Mouse (Mus musculus) hindbrain, embryonic 11.5 days (tissue): ENCODE measurements around the gene Sp8. TPM values are rescaled to one million over a fixed set of nuclear protein-coding genes. Genes with fewer than 3 reads are reported as not detected.

ENCODE experiments used
- ATAC-seq: fragments of 200-750 bp; cut with Nextera tagmentation; 2 replicates; pipeline ENCODE4 v1.8.0; 2017; ENCODE audit warnings: mild to moderate bottlenecking, moderate TSS enrichment, moderate library complexity; ENCODE audit not compliant: low FRiP score
- DNase-seq: peaks from one replicate; pipeline ENCODE4 v3.0.0-alpha.2; 2015; ENCODE audit warnings: low spot score
- H3K27ac ChIP-seq: fragments of 300-500 bp; sonication (generic); 2 replicates; pipeline ENCODE4 v1.5.1; 2014; ENCODE audit warnings: mild to moderate bottlenecking, low read depth, low read length
- H3K27me3 ChIP-seq: fragments of 300-500 bp; sonication (generic); 2 replicates; pipeline ENCODE4 v1.6.1; 2014; ENCODE audit warnings: mild to moderate bottlenecking, low read length, moderate library complexity, mixed read lengths; ENCODE audit not compliant: control insufficient read depth, insufficient read depth
- H3K36me3 ChIP-seq: fragments of 300-500 bp; sonication (generic); 2 replicates; pipeline ENCODE4 v1.6.1; 2014; ENCODE audit warnings: mild to moderate bottlenecking, low read length, moderate library complexity, mixed read lengths; ENCODE audit not compliant: control insufficient read depth, insufficient read depth
- H3K4me1 ChIP-seq: fragments of 300-500 bp; sonication (generic); replicated peaks from 2 replicates; pipeline ENCODE4 v1.6.1; 2014; ENCODE audit warnings: low read length, mixed read lengths; ENCODE audit not compliant: control insufficient read depth, insufficient read depth
- H3K4me2 ChIP-seq: fragments of 300-500 bp; sonication (generic); replicated peaks from 2 replicates; pipeline ENCODE4 v1.6.1; 2014; ENCODE audit warnings: mild to moderate bottlenecking, low read depth, low read length
- H3K4me3 ChIP-seq: fragments of 300-500 bp; sonication (generic); 2 replicates; pipeline ENCODE4 v1.5.1; 2014; ENCODE audit warnings: low read depth, low read length
- H3K9ac ChIP-seq: fragments of 300-500 bp; sonication (generic); 2 replicates; pipeline ENCODE4 v1.6.1; 2014; ENCODE audit warnings: low read depth, low read length
- H3K9me3 ChIP-seq: fragments of 300-500 bp; sonication (generic); 2 replicates; pipeline ENCODE4 v1.6.1; 2016; ENCODE audit warnings: low read length; ENCODE audit not compliant: control insufficient read depth
- WGBS: fragments of 180-500 bp; shearing (Covaris S2); extraction: QIAGEN DNeasy Blood & Tissue Kit; methylation state at CpG from one replicate; pipeline ENCODE4 v1.1.7; 2014; 5-methylcytosine and 5-hydroxymethylcytosine counted together
- polyA plus RNA-seq: library from polyadenylated mRNA; unstranded; fragments of >200 nt; fragmentation: Nextera tagmentation; extraction: Ambion mirVana; gene quantifications from 2 replicates; pipeline ENCODE4 v1.2.1, GENCODE M21; 2014

Gene Sp8
- polyA plus RNA-seq, 1 experiment from 2014 or later: 10.8 TPM

DNA sequence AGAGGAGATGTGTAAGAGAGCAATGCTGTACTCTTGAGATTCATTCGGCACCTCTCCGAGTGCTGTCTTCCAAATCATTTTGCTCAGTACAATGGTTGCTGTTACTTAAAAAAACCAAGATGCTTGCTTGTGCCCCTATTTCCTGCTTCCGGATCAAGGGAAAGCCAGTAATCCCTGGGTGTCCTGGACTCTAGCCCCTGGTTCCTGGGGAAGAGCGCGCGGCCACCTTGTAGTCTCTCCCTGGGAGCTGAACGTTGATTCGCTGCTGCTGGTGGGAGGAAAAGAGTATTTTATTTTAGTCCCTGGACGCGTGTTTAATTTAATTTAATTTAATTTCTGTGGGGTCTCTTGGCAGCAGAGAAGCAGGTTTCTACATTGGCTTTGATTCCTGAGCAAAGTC, 8.3 kb downstream of the Sp8 start:
- WGBS: 4% methylated on average over 10 of the region's 10 CpGs
- Histone ChIP-seq H3K27ac (peak overlapping the region; percentile 78), H3K27me3 (peaks cover 32% of the 10 kb centered on the region), H3K9me3 (no peaks in the 10 kb centered on the region), H3K9ac (peak overlapping the region; percentile 52), H3K4me1 (peaks cover 2% of the 10 kb centered on the region; the same call in 1 of the 2 replicates), H3K4me2 (peak overlapping the region; percentile 41), H3K4me3 (peak overlapping the region; percentile 41), H3K36me3 (no peaks in the 10 kb centered on the region)
- peak; percentile 56 for DNase-seq
- no peak for ATAC-seq

DNA sequence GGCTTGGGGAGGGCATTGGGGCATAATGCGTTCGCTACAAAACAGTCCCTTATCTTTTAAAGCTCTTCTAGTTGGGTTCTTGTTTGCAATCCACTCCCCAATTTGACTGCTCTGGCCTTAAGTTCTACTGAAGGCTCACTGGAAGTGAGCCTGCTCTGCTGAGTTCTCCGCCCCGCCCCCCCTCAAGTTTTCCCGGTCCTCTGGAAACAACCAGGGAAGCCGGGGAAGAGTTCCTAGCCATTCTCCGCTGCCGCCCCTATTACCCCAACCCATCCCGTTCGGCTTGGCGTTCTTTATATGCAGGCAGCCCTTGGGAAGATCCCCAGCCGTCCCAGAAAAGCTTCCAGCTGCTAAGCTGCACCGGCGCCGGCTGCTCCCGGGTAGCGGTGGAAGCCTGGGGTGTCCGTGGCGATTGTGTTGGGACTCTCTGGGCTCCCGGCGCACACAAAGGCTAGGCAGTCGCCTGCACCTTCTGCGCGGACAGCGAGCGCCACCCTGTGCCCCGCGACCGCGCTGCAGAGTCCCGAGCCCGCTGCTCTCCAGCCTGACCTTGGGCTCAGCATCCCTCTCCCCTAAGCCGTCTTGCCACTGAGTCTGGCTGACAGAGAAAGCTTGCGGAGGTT, 8.8 kb downstream of the Sp8 start:
- peak overlapping the region; percentile 78 for H3K27ac ChIP-seq
- H3K27me3 ChIP-seq: peaks cover 26% of the 10 kb centered on the region
- under 1% methylated on average over 34 of the region's 34 CpGs for WGBS
- peak overlapping the region; percentile 41 for H3K4me2 ChIP-seq
- ATAC-seq: peak; percentile 97
- DNase-seq: peak; percentile 91
- peak overlapping the region; percentile 52 for H3K9ac ChIP-seq
- H3K4me3 ChIP-seq: peak overlapping the region; percentile 41
- no peaks in the 10 kb centered on the region for H3K9me3 ChIP-seq
- H3K36me3 ChIP-seq: no peaks in the 10 kb centered on the region
- H3K4me1 ChIP-seq: peaks cover 2% of the 10 kb centered on the region; the same call in 1 of the 2 replicates

DNA sequence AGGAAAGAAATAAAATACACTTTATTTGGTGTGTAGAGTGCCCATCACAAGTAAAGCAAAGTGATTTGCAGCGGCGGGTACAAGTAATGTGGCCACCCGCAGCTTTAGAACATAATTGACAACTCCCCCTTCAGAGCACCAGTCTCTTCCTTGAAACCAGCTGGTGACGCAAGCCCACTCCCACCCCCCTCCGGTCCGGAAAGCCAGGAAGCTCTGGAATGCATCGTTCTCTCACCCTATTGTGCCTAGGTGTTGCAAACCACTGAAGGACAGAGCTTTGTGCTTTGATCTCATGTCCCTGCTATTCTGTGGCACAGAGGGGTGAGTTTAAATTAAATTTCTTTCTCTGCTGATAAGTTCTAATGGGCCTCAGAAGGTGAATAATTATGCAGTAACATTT, 10.0 kb downstream of the Sp8 start:
- ATAC-seq (no peak), DNase-seq (peak; percentile 39)
- Histone ChIP-seq H3K27ac (no peak overlapping the region), H3K4me3 (no peak overlapping the region), H3K9ac (no peak overlapping the region), H3K27me3 (peaks cover 22% of the 10 kb centered on the region), H3K9me3 (no peaks in the 10 kb centered on the region), H3K4me2 (no peak overlapping the region), H3K4me1 (peaks cover 2% of the 10 kb centered on the region; the same call in 1 of the 2 replicates), H3K36me3 (no peaks in the 10 kb centered on the region)
- WGBS: 3% methylated on average over 7 of the region's 7 CpGs

- H3K27me3 ChIP-seq: no peaks in the 10 kb centered on the region
- no peak overlapping the region for H3K9ac ChIP-seq
- DNase-seq (no peak), ATAC-seq (no peak)
- WGBS: 85% methylated on average over 8 of the region's 8 CpGs
- no peak overlapping the region for H3K27ac ChIP-seq
- H3K4me2 ChIP-seq: no peak overlapping the region
- no peaks in the 10 kb centered on the region for H3K4me1 ChIP-seq
- no peaks in the 10 kb centered on the region for H3K9me3 ChIP-seq
- H3K4me3 ChIP-seq: no peak overlapping the region
- no peaks in the 10 kb centered on the region for H3K36me3 ChIP-seq
Measured at GRCm38 (mm10) chr12:118872673-118873072, 26.5 kb downstream of the Sp8 start.

DNA sequence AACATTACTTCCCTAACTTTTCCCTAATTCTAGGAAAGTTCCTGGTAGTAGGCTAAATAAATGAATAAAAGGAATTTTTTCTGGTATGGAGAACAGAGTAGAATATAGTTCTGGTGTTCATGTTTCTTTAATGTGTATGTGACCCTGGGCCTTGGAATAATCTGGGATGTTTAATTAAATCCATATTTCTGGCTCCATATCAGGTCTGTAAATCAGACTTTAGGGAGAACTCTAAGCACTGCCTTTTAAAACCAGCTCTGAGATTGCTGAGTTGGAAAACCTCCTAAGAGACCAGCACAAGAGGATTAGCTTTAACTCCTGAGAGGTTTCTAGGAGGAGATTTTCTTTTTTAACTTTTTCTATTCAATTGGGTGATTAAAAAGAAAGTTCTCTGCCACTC, 36.7 kb downstream of the Sp8 start:
- DNase-seq (no peak), ATAC-seq (no peak)

DNA sequence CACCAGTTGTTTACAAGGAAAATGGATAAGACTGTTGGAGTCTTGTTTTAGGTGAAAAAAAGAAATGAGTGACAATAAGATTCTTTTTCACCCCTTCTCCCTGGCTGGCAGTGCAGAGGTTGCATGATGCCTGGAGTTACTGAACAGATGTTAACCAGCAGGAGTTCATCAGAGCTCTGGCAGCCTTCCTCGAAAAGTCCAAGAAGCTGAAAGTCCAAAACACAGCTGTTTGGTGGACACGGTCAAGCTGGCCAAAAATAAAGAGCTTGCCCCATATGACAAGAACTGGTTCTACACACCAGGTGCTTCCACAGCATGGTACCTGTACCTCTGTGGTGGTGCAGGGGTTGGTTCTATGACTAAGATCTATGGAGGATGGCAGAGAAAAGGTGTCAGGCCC, 41.8 kb downstream of the Sp8 start:
- Histone ChIP-seq H3K4me1 (no peaks in the 10 kb centered on the region), H3K4me2 (no peak overlapping the region), H3K27ac (no peak overlapping the region), H3K36me3 (no peaks in the 10 kb centered on the region), H3K9ac (no peak overlapping the region), H3K9me3 (no peaks in the 10 kb centered on the region), H3K27me3 (no peaks in the 10 kb centered on the region), H3K4me3 (no peak overlapping the region)
- WGBS: 66% methylated on average over 2 of the region's 2 CpGs
- no peak for DNase-seq
- ATAC-seq: no peak

More for the DNA sequence above, 36.7 kb downstream of the Sp8 start:
- Histone ChIP-seq H3K4me1 (no peaks in the 10 kb centered on the region), H3K9me3 (no peaks in the 10 kb centered on the region), H3K27me3 (no peaks in the 10 kb centered on the region), H3K36me3 (no peaks in the 10 kb centered on the region), H3K4me2 (no peak overlapping the region), H3K9ac (no peak overlapping the region), H3K4me3 (no peak overlapping the region), H3K27ac (no peak overlapping the region)

Other genes starting within 250 kb of the Sp8 start
- not detected in 2 replicates for gene Abcb5, start 120.1 kb downstream of the Sp8 start, polyA plus RNA-seq